Mouse (Mus musculus) v-Abl transformed pro-B cells (cell line): Measurements from ENCODE around the gene Rab4a.

Source experiments
- in situ Hi-C, 2 experiments: fragments of 400-800 bp; cut with MboI; formaldehyde crosslinking; loops; one replicate each; pipeline ENCODE4 v1.15.1; 2025; ENCODE audit not compliant: unreplicated experiment in 2 of 2

Rab4a gene

GRCm38 (mm10) chr8:123874324-123874723 lies 68.5 kb downstream of the Rab4a start:
- in situ Hi-C loops = no loop called here

- in situ Hi-C loops = no loop called here
These were observed 72.1 kb downstream of the Rab4a start for GRCm38 (mm10) chr8:123877865-123878264.

- in situ Hi-C loops = no loop called here
These were observed 74.5 kb downstream of the Rab4a start for GRCm38 (mm10) chr8:123880271-123880670.

- in situ Hi-C loops = no loop called here
These were observed 75.1 kb downstream of the Rab4a start for GRCm38 (mm10) chr8:123880821-123881350.

GRCm38 (mm10) chr8:123882412-123882811 lies 76.6 kb downstream of the Rab4a start:
- in situ Hi-C loops = no loop called here

- in situ Hi-C loops = no loop called here
These were observed 77.3 kb downstream of the Rab4a start for GRCm38 (mm10) chr8:123883094-123883493.
